Mouse (Mus musculus) intestine, postnatal 0 days (tissue): Measurements from ENCODE around the gene Olfr153. TPM values are rescaled to one million over a fixed set of nuclear protein-coding genes. Genes with fewer than 3 reads are reported as not detected.
"Not testable (repeated sequence)": the region's sequence is repeated elsewhere in the genome, so short reads cannot be mapped to it uniquely, and the experiment has no call there.

Experiments used
- ATAC-seq: fragments of 200-750 bp; cut with Nextera tagmentation; 2 replicates; pipeline ENCODE4 v1.8.0; 2017; ENCODE audit warnings: mild to moderate bottlenecking, moderate TSS enrichment, moderate library complexity
- H3K27ac ChIP-seq: fragments of 300-500 bp; sonication (generic); 2 replicates; pipeline ENCODE4 v1.5.1; 2014; ENCODE audit warnings: mild to moderate bottlenecking, low read depth, low read length, moderate library complexity
- H3K27me3 ChIP-seq: fragments of 300-500 bp; sonication (generic); replicated peaks from 2 replicates; pipeline ENCODE4 v1.6.1; 2014; ENCODE audit warnings: low read length, mixed read lengths; ENCODE audit not compliant: control insufficient read depth, insufficient read depth
- H3K36me3 ChIP-seq: fragments of 300-500 bp; sonication (generic); 2 replicates; pipeline ENCODE4 v1.6.1; 2014; ENCODE audit warnings: mild to moderate bottlenecking, moderate library complexity; ENCODE audit not compliant: control insufficient read depth, insufficient read depth
- H3K4me1 ChIP-seq: fragments of 300-500 bp; sonication (generic); replicated peaks from 2 replicates; pipeline ENCODE4 v1.6.1; 2014; ENCODE audit warnings: antibody characterized with exemption, low read length, mixed read lengths; ENCODE audit not compliant: control insufficient read depth, insufficient read depth
- H3K4me2 ChIP-seq: fragments of 300-500 bp; sonication (generic); replicated peaks from 2 replicates; pipeline ENCODE4 v1.6.1; 2014; ENCODE audit warnings: low read depth, mild to moderate bottlenecking, moderate library complexity
- H3K4me3 ChIP-seq: fragments of 300-500 bp; sonication (generic); 2 replicates; pipeline ENCODE4 v1.5.1; 2014; ENCODE audit warnings: low read depth, low read length
- H3K9ac ChIP-seq: fragments of 300-500 bp; sonication (generic); 2 replicates; pipeline ENCODE4 v1.6.1; 2014; ENCODE audit warnings: mild to moderate bottlenecking, low read depth, low read length
- H3K9me3 ChIP-seq: fragments of 300-500 bp; sonication (generic); 2 replicates; pipeline ENCODE4 v1.6.1; 2016; ENCODE audit warnings: mixed run types; ENCODE audit not compliant: control insufficient read depth
- CTCF ChIP-seq: sonication (generic); IDR thresholded peaks from 2 replicates; pipeline ENCODE4 v1.5.1; 2016; ENCODE audit warnings: low read depth, mild to moderate bottlenecking, control low read depth, antibody characterized with exemption, moderate library complexity
- WGBS: fragments of 180-500 bp; shearing (Covaris S2); extraction: QIAGEN DNeasy Blood & Tissue Kit; methylation state at CpG from one replicate; pipeline ENCODE4 v1.1.7; 2014; 5-methylcytosine and 5-hydroxymethylcytosine counted together
- polyA plus RNA-seq: library from polyadenylated mRNA; unstranded; fragments of >200 nt; fragmentation: Nextera tagmentation; extraction: Ambion mirVana; gene quantifications from 2 replicates; pipeline ENCODE4 v1.2.1, GENCODE M21; 2015

Gene Olfr153
- polyA plus RNA-seq = not detected in 2 replicates

DNA sequence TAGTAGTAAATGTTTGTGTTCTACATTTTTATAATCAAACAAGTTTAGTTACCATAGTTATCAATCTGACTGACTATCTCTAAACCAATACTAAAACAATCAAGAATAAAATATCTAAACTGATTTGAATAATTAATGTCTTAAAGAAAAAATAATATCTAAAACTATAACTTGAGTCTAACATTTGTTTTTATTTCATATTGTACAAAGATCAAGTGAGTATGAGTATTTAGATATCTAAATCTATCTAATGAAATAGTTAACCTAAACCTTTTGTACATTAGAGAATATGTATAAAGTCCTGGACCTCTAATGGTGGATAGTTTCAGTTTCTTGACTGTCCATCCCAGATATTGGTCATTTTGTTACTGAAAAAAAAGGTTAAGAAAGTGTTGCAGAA, at the start of gene Olfr153:
TSS of gene Olfr153 (plus strand) at position 301 of the 400 bp plus-strand sequence.
- no peak within 1 kb of the TSS for H3K9ac ChIP-seq
- TF ChIP-seq CTCF = no peak

DNA sequence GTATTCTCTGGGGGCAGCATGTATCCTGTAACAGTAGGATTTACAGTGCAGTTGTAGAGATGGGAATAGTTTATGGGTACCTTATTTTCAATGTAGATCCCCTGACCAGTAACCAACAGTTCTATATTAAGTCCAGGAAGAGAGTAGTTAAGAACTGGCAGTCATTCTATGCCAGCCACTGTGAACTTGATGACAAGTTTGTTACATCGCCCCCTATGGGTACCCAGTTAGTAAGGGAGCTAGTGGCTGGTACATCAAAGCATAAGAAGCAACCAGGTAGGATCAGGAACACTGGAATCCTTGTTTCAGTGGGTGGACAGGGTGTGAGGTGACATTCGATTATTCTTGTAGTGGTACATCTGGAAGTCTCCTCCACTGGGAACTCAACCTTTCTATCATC, 49.3 kb upstream of the Olfr153 start:
- Histone ChIP-seq H3K4me1 (no peaks in the 10 kb centered on the region), H3K27ac (no peak overlapping the region), H3K36me3 (no peaks in the 10 kb centered on the region), H3K27me3 (no peaks in the 10 kb centered on the region), H3K9ac (no peak overlapping the region), H3K4me3 (no peak overlapping the region), H3K4me2 (no peak overlapping the region), H3K9me3 (no peaks in the 10 kb centered on the region)
- WGBS = 71% methylated on average over 2 of the region's 2 CpGs
- TF ChIP-seq CTCF = no peak
- ATAC-seq = no peak

More for the DNA sequence above, at the start of gene Olfr153:
- Histone ChIP-seq H3K9me3 (no peaks in the 10 kb centered on the region), H3K27me3 (no peaks in the 10 kb centered on the region), H3K4me3 (no peak within 1 kb of the TSS), H3K4me1 (no peaks in the 10 kb centered on the region), H3K27ac (no peak within 1 kb of the TSS), H3K4me2 (no peak within 1 kb of the TSS), H3K36me3 (no peaks in the 10 kb centered on the region)
- ATAC-seq = no peak

DNA sequence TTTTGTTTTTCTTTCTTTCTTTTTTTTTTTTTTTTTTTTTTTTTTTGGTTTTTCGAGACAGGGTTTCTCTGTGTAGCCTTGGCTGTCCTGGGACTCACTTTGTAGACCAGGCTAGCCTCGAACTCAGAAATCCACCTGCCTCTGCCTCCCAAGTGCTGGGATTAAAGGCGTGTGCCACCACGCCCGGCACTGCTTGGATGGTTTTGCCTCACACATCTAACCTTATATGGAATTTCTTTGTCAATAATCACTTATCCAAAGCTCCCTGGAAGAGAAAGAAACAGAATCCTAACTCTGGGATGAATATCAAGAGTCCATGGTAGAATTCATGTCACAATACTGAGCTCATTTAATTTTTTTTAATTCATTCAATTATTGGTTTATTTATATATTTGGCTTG, 34.6 kb upstream of the Olfr153 start, which contains the start of gene Pramel7:
TSS of gene Pramel7 (minus strand) at position 101 of the 400 bp plus-strand sequence.
- H3K9me3 ChIP-seq, H3K27me3 ChIP-seq, H3K4me3 ChIP-seq, ATAC-seq, H3K4me2 ChIP-seq, H3K4me1 ChIP-seq, H3K9ac ChIP-seq, H3K27ac ChIP-seq, H3K36me3 ChIP-seq: not testable (repeated sequence)
- WGBS = 83% methylated on average over 4 of the region's 5 CpGs

DNA sequence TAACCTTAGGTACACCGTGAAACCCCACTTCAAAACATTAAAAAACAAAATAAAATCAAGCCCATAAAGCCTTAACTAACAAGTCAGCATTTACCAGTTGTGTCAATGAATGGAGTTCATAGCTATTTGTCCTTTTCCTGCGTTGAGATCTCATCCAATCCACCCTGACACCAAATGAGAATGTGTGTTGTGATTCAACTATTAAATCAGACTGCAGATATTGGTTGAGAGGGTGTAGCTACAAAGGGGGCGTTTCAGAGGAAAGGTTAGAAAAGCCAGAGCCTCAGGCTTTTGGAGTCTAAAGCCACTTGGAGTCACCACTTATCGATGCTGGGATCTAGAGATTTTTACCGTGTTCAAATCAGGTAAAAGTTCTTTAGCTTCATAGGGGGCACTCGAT, 25.3 kb upstream of the Olfr153 start, which contains the start of gene Pramel6:
TSS of gene Pramel6 (plus strand) at position 301 of the 400 bp plus-strand sequence.
- Histone ChIP-seq H3K27ac (no peak within 1 kb of the TSS), H3K9me3 (no peaks in the 10 kb centered on the region), H3K4me2 (no peak within 1 kb of the TSS), H3K4me1 (no peaks in the 10 kb centered on the region), H3K4me3 (no peak within 1 kb of the TSS), H3K36me3 (no peaks in the 10 kb centered on the region), H3K9ac (no peak within 1 kb of the TSS), H3K27me3 (no peaks in the 10 kb centered on the region)
- 84% methylated on average over 6 of the region's 6 CpGs for WGBS
- TF ChIP-seq CTCF = no peak
- ATAC-seq = no peak

DNA sequence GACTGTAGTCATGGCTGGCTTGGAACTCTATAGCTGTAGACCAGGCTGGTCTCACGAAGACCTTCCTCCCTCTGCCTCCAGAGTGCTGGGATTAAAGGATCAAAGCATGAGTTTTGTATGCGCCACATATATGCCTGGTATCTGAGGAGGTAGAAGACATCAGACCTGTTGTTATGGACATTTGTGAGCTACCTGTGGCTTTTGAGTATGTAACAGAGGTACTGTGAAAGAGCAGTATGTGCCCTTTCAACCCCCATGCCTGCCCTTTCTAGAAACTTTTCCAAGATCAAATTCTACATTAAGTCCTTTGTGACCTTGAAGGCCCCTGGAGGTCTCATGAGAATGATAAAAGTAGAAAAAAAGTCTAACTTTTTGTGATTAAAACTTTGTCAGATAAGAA, 16.6 kb upstream of the Olfr153 start:
- TF ChIP-seq CTCF = no peak
- H3K9ac ChIP-seq = no peak overlapping the region
- H3K4me3 ChIP-seq = no peak overlapping the region
- 77% methylated on average over 2 of the region's 2 CpGs for WGBS
- no peak overlapping the region for H3K27ac ChIP-seq
- ATAC-seq = no peak
- no peaks in the 10 kb centered on the region for H3K4me1 ChIP-seq
- H3K36me3 ChIP-seq = no peaks in the 10 kb centered on the region
- no peaks in the 10 kb centered on the region for H3K9me3 ChIP-seq
- H3K27me3 ChIP-seq = no peaks in the 10 kb centered on the region
- H3K4me2 ChIP-seq = no peak overlapping the region

DNA sequence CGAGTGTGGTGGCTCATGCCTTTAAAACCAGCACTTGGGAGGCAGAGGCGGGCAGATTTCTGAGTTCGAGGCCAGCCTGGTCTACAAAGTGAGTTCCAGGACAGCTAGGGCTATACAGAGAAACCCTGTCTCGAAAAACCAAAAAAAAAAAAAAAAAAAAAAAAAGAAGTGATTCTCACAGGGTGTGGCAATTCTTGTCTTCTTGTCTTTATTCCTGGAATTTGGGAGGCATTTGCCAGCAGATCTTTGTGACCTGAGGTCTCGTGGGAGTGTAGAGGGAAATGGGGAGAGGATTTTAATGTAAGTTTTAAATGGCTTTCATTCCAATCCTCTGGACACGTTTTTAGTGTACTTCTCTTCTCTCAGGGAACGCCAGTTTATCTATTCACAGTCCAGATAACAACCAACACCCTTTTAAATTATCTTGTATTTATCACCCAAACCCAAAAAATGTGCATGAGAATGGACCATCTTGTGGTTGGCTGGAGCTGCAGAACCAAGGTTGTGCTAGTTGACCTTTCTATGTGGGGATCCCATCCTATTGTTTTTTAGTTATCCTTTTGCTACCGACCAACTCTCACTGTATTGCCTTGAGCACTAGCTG, 16.0 kb upstream of the Olfr153 start:
- H3K4me1 ChIP-seq = no peaks in the 10 kb centered on the region
- no peaks in the 10 kb centered on the region for H3K36me3 ChIP-seq
- no peak for ATAC-seq
- no peaks in the 10 kb centered on the region for H3K27me3 ChIP-seq
- no peak overlapping the region for H3K9ac ChIP-seq
- no peaks in the 10 kb centered on the region for H3K9me3 ChIP-seq
- no peak overlapping the region for H3K4me3 ChIP-seq
- WGBS = 73% methylated on average over 7 of the region's 8 CpGs
- H3K27ac ChIP-seq = no peak overlapping the region
- TF ChIP-seq CTCF = no peak
- H3K4me2 ChIP-seq = no peak overlapping the region
